Mouse (Mus musculus) T-helper 2 cell (primary cell): ENCODE measurements around the gene Arsa.

Source experiments
- in situ Hi-C: fragments of 300-600 bp; cut with MboI, MseI; formaldehyde crosslinking; loops from one replicate; pipeline ENCODE4 v1.15.1; 2025; ENCODE audit warnings: high pct_unique_total_duplicates

The Arsa gene

GRCm38 (mm10) chr15:89477091-89477491 is at the start of gene Arsa:
Gene Arsa (minus strand): TSS chr15:89477425.
- in situ Hi-C loops = no loop called here

- in situ Hi-C loops = no loop called here
Measured at GRCm38 (mm10) chr15:89526776-89527325, 49.6 kb upstream of the Arsa start.

- in situ Hi-C loops = no loop called here
Measured at GRCm38 (mm10) chr15:89525896-89526295, 48.7 kb upstream of the Arsa start.

- in situ Hi-C loops = no loop called here
Measured at GRCm38 (mm10) chr15:89525464-89525863, 48.2 kb upstream of the Arsa start.

- in situ Hi-C loops = no loop called here
Measured at GRCm38 (mm10) chr15:89524611-89525415, 47.6 kb upstream of the Arsa start.

GRCm38 (mm10) chr15:89524001-89524571 is 46.9 kb upstream of the Arsa start:
- in situ Hi-C loops = no loop called here

- in situ Hi-C loops = no loop called here
Measured at GRCm38 (mm10) chr15:89523283-89523832, 46.1 kb upstream of the Arsa start.

GRCm38 (mm10) chr15:89522566-89523282 is 45.5 kb upstream of the Arsa start:
- in situ Hi-C loops = no loop called here

GRCm38 (mm10) chr15:89521951-89522350 is 44.7 kb upstream of the Arsa start:
- in situ Hi-C loops = no loop called here

- in situ Hi-C loops = no loop called here
Measured at GRCm38 (mm10) chr15:89512679-89513078, 35.5 kb upstream of the Arsa start.

GRCm38 (mm10) chr15:89507751-89508150 is 30.5 kb upstream of the Arsa start:
- in situ Hi-C loops = no loop called here

- in situ Hi-C loops = no loop called here
Measured at GRCm38 (mm10) chr15:89504838-89505237, 27.6 kb upstream of the Arsa start.

- in situ Hi-C loops = no loop called here
Measured at GRCm38 (mm10) chr15:89501321-89501720, 24.1 kb upstream of the Arsa start.

- in situ Hi-C loops = no loop called here
Measured at GRCm38 (mm10) chr15:89500221-89500791, 23.1 kb upstream of the Arsa start.

GRCm38 (mm10) chr15:89499784-89500220 is 22.6 kb upstream of the Arsa start:
- in situ Hi-C loops = no loop called here

- in situ Hi-C loops = no loop called here
Measured at GRCm38 (mm10) chr15:89498961-89499688, 21.9 kb upstream of the Arsa start, which contains the start of gene Shank3. Gene Shank3 (plus strand): TSS chr15:89499623.

- in situ Hi-C loops = no loop called here
Measured at GRCm38 (mm10) chr15:89498049-89498960, 21.1 kb upstream of the Arsa start.

GRCm38 (mm10) chr15:89497391-89498048 is 20.3 kb upstream of the Arsa start:
- in situ Hi-C loops = no loop called here

- in situ Hi-C loops = no loop called here
Measured at GRCm38 (mm10) chr15:89496841-89497240, 19.6 kb upstream of the Arsa start.
